Mouse (Mus musculus) neural tube, embryonic 15.5 days (tissue): ENCODE results near the gene Ankmy2. TPM values are rescaled to one million over a fixed set of nuclear protein-coding genes. Genes with fewer than 3 reads are reported as not detected.
A peak's percentile ranks its signal among the peaks of the same experiment; 100 is the strongest.

ENCODE experiments used
- ATAC-seq: fragments of 200-750 bp; cut with Nextera tagmentation; 2 replicates; pipeline ENCODE4 v1.8.0; 2017; ENCODE audit warnings: mild to moderate bottlenecking, moderate TSS enrichment, moderate library complexity; ENCODE audit not compliant: low FRiP score
- H3K27ac ChIP-seq: fragments of 300-500 bp; sonication (generic); replicated peaks from 2 replicates; pipeline ENCODE4 v1.5.1; 2015; ENCODE audit warnings: mild to moderate bottlenecking, inconsistent platforms
- H3K27me3 ChIP-seq: fragments of 300-500 bp; sonication (generic); replicated peaks from 2 replicates; pipeline ENCODE4 v1.6.1; 2015; ENCODE audit warnings: inconsistent platforms
- H3K36me3 ChIP-seq: fragments of 300-500 bp; sonication (generic); 2 replicates; pipeline ENCODE4 v1.6.1; 2015; ENCODE audit warnings: inconsistent platforms
- H3K4me1 ChIP-seq: fragments of 300-500 bp; sonication (generic); 2 replicates; pipeline ENCODE4 v1.6.1; 2015; ENCODE audit warnings: inconsistent platforms
- H3K4me2 ChIP-seq: fragments of 300-500 bp; sonication (generic); 2 replicates; pipeline ENCODE4 v1.6.1; 2015; ENCODE audit warnings: inconsistent platforms, mild to moderate bottlenecking, moderate library complexity
- H3K4me3 ChIP-seq: fragments of 300-500 bp; sonication (generic); replicated peaks from 2 replicates; pipeline ENCODE4 v1.5.1; 2015; ENCODE audit warnings: mild to moderate bottlenecking, inconsistent platforms
- H3K9ac ChIP-seq: fragments of 300-500 bp; sonication (generic); replicated peaks from 2 replicates; pipeline ENCODE4 v1.6.1; 2015; ENCODE audit warnings: mild to moderate bottlenecking, inconsistent platforms
- H3K9me3 ChIP-seq: fragments of 300-500 bp; sonication (generic); replicated peaks from 2 replicates; pipeline ENCODE4 v1.6.1; 2016; ENCODE audit warnings: inconsistent platforms
- WGBS: fragments of 180-500 bp; shearing (Covaris S2); methylation state at CpG from one replicate; pipeline ENCODE4 v1.1.7; 2015; ENCODE audit warnings: mixed read lengths; 5-methylcytosine and 5-hydroxymethylcytosine counted together
- polyA plus RNA-seq: library from polyadenylated mRNA; unstranded; fragments of >200 nt; fragmentation: Nextera tagmentation; extraction: Ambion mirVana; gene quantifications from 2 replicates; pipeline ENCODE4 v1.2.1, GENCODE M21; 2015

The Ankmy2 gene
- polyA plus RNA-seq, 1 experiment from 2014 or later = 80.3 TPM

DNA sequence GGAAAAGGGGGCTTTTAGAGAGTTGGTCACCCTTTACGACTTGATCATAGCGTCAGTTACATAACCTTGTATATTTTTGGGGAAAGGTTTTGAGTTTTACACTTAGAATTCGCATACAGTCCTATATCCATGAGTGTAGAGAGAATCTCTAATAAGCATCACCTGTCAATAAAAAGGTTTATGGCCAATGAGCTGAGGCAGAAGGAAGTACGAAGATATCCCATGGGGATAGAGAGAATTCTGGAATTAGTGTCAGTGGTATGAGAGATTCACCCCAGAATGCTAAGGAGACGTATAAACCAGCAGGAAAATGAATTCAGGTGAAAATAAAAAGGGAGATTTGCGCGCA is 50.9 kb downstream of the Ankmy2 start:
- Histone ChIP-seq H3K27ac (peak overlapping the region; percentile 64), H3K36me3 (no peaks in the 10 kb centered on the region), H3K9me3 (no peaks in the 10 kb centered on the region), H3K9ac (0 out of 2 replicates have a peak overlapping the region, but pooled peaks have one; percentile 14), H3K4me1 (peaks cover 12% of the 10 kb centered on the region), H3K27me3 (no peaks in the 10 kb centered on the region), H3K4me3 (no peak overlapping the region; the same call in 1 of the 2 replicates), H3K4me2 (peak overlapping the region; percentile 47)
- 43% methylated on average over 7 of the region's 7 CpGs for WGBS
- ATAC-seq = peak; percentile 56

DNA sequence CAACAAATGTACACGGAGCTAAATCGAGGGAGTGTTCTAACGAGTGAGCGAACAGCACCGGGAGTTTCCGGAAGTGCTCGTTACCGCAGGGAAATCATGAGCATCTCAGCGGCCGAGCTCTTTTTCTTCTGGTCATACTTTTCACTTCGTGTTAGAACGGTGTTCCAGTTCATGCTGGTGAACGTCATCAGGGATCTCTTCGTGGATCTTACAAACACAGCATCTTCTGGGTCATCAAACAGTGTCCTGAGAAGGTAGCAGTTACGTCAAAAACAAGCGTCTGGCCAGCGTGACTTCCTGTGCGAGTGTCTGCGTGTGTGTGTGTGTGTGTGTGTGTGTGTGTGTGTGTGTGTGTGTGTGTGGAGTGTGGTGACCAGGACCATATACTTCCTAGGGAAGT is 51.5 kb downstream of the Ankmy2 start:
- H3K27me3 ChIP-seq = no peaks in the 10 kb centered on the region
- no peak overlapping the region for H3K4me3 ChIP-seq
- peaks cover 12% of the 10 kb centered on the region for H3K4me1 ChIP-seq
- WGBS = 60% methylated on average over 19 of the region's 19 CpGs
- H3K9ac ChIP-seq = no peak overlapping the region
- no peak for ATAC-seq
- no peaks in the 10 kb centered on the region for H3K9me3 ChIP-seq
- H3K27ac ChIP-seq = no peak overlapping the region
- no peaks in the 10 kb centered on the region for H3K36me3 ChIP-seq
- H3K4me2 ChIP-seq = peak overlapping the region; percentile 47

DNA sequence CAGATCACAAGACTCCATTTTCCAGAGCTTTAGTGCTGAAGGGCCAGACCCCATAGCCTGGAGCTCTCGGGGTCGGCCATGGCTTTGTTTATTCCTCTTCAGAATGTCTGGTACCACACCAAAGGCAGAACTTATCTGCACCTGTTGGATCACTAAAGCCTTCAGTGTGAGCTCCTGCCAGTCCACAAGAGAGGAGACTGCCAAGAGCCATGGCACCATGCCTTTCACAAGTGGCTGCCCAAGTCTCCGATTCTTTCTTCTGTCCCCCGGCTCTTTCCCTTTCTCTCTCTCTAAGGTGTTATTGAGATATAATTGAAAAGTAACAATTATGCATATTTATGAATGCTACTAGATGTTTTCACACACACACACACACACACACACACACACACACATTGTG is 53.2 kb downstream of the Ankmy2 start:
- ATAC-seq = no peak
- peaks cover 12% of the 10 kb centered on the region for H3K4me1 ChIP-seq
- no peak overlapping the region for H3K4me2 ChIP-seq
- 85% methylated on average over 4 of the region's 4 CpGs for WGBS
- no peaks in the 10 kb centered on the region for H3K36me3 ChIP-seq
- no peaks in the 10 kb centered on the region for H3K9me3 ChIP-seq
- H3K27me3 ChIP-seq = no peaks in the 10 kb centered on the region
- no peak overlapping the region for H3K9ac ChIP-seq
- no peak overlapping the region for H3K27ac ChIP-seq
- no peak overlapping the region for H3K4me3 ChIP-seq

DNA sequence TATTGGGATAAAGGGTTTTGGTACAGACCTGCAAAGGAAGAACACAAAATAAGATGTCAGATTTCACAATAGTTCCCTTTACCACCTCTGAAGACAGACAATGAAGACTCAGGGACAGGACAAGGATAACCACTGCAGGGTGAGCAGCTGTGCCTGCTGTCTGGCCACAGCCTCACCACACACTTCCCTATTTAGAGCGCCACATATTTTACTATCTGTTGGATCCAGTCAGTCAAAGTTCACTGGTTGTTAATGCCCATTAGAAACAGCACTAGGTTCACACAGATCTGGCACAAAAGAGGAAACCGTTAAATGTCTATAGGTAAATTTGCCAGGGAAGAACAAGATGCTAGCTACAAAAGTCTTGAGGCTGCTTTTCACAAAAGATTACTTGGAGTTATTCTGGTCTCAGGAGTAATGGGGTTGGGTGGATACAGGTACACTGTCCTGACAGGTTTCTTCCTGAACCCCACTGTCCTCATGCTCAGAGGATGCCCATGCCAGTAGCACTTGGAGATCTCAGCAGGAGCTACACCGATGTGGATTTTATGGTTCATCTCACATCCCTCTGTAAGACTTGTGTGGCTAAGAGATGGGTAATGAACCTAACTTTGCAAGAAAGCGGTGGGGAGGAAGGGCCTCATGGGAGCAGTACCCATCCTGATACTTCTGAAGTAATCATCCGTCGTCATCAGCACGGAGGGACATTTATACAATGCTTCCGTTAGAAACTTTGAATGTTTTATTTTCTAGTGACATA is 57.7 kb downstream of the Ankmy2 start:
- H3K4me2 ChIP-seq = no peak overlapping the region
- H3K9me3 ChIP-seq = no peaks in the 10 kb centered on the region
- H3K4me1 ChIP-seq = no peaks in the 10 kb centered on the region
- no peak overlapping the region for H3K27ac ChIP-seq
- H3K36me3 ChIP-seq = no peaks in the 10 kb centered on the region
- WGBS = 39% methylated on average over 8 of the region's 8 CpGs
- no peak overlapping the region for H3K9ac ChIP-seq
- ATAC-seq = peak; percentile 57; the same call in 1 of the 2 replicates
- no peak overlapping the region for H3K4me3 ChIP-seq
- H3K27me3 ChIP-seq = no peaks in the 10 kb centered on the region

DNA sequence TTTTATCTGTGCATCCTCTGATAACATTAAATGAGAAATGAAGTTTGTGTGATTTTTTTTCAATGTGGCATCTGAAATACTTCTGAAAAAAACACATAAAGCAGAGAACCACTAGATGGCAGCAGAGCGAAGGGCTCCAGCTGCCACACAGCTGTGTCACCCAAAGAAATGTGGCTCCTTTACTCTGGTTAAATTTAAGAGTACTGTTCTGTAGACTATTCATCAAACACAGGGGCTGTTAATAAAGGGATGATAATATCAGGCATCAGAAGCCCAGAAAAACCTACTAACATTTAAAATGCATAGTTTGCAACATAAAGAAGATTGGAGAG is 58.2 kb downstream of the Ankmy2 start:
- peak; percentile 85; the same call in 1 of the 2 replicates for ATAC-seq
- Histone ChIP-seq H3K9me3 (no peaks in the 10 kb centered on the region), H3K27ac (no peak overlapping the region), H3K27me3 (no peaks in the 10 kb centered on the region), H3K9ac (no peak overlapping the region), H3K36me3 (no peaks in the 10 kb centered on the region), H3K4me1 (no peaks in the 10 kb centered on the region), H3K4me3 (no peak overlapping the region), H3K4me2 (no peak overlapping the region)
- 0% methylated on average over 1 of the region's 1 CpGs for WGBS

DNA sequence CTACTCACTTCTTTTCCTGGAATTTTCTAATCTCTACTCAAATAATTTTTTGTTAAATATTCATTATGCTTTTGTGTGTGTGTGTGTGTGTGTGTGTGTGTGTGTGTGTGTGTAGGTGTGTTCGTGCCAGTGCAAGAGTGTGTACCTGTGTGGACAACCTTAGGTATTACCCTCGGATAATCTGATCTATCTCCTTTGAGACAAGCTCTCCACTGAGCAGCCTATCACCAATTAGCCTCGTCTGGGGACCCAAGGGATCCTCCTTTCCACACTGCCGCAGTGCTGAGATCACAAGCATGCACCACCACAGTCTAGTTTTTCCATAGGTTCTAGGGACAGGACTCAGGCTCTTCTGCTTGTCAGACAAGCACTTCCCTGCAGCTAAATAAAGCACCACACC is 59.3 kb downstream of the Ankmy2 start:
- WGBS = 55% methylated on average over 4 of the region's 4 CpGs
- no peak overlapping the region for H3K9ac ChIP-seq
- no peaks in the 10 kb centered on the region for H3K9me3 ChIP-seq
- no peaks in the 10 kb centered on the region for H3K36me3 ChIP-seq
- no peak overlapping the region for H3K27ac ChIP-seq
- H3K4me2 ChIP-seq = no peak overlapping the region
- H3K4me3 ChIP-seq = no peak overlapping the region
- no peaks in the 10 kb centered on the region for H3K4me1 ChIP-seq
- no peak; the same call in 1 of the 2 replicates for ATAC-seq
- no peaks in the 10 kb centered on the region for H3K27me3 ChIP-seq

DNA sequence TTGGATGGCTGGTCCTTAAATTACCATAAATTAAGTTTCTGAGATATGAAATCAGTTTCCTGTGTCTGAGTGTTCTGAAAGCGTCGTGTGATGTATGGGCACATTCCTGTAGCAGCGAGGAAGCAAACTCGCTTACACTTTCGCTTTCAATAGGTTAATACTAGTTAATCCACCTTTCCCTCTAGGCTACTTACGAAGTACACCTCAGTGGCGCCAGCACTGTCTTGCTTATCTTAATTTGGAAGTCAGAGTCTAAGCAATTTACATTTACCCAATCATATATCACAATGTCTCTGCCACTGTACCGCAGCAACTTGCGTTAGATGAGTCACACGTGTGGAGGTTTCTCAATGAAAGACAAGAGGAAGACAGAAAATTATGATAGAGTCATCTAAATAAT is 60.0 kb downstream of the Ankmy2 start:
- Histone ChIP-seq H3K9me3 (no peaks in the 10 kb centered on the region), H3K4me2 (no peak overlapping the region), H3K27me3 (no peaks in the 10 kb centered on the region), H3K36me3 (no peaks in the 10 kb centered on the region), H3K27ac (no peak overlapping the region), H3K4me3 (no peak overlapping the region), H3K9ac (no peak overlapping the region), H3K4me1 (no peaks in the 10 kb centered on the region)
- ATAC-seq = no peak
- WGBS = 84% methylated on average over 10 of the region's 10 CpGs

DNA sequence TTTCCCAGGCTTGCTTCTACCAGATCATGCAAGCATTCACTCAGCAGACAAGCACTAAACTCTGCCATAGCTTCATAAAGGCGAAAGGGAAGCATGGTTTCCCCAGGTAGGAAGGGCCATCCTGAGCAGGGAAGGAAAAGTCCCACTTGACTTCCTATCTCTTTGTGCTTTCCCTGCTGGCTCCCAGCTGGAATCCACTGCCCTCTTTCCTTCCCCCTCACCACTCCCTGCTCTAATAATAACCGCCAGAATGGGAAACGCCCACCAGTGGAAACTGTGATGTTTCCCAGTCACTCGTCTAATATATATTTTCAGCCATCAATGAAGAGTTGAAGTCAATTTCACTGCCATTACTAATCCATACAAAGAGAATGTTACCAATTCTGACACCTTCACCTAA is 67.5 kb downstream of the Ankmy2 start:
- no peaks in the 10 kb centered on the region for H3K4me1 ChIP-seq
- H3K9ac ChIP-seq = no peak overlapping the region
- no peak overlapping the region for H3K27ac ChIP-seq
- no peak for ATAC-seq
- no peak overlapping the region for H3K4me2 ChIP-seq
- H3K9me3 ChIP-seq = no peaks in the 10 kb centered on the region
- no peaks in the 10 kb centered on the region for H3K27me3 ChIP-seq
- WGBS = 70% methylated on average over 4 of the region's 4 CpGs
- no peak overlapping the region for H3K4me3 ChIP-seq
- no peaks in the 10 kb centered on the region for H3K36me3 ChIP-seq

DNA sequence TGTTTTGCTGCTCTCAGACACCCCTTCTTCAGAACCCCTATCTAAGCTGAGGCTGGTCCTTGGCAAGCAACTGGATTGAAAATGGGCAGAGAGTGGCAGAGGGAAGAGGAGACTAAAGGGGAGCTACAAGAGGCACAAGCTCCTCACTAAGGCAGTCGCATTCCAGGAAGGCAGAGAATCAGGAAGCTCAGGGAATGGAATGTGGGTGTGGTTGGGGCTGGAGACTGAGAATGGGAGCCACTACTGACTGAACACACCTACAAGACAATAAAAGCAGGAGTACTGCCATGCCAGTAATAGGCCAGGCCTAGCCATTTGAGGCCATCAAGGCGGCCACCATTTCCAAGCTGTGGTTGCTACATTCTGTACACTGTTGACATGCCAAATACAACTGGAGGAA is 74.5 kb downstream of the Ankmy2 start:
- H3K4me1 ChIP-seq = no peaks in the 10 kb centered on the region
- no peak overlapping the region for H3K27ac ChIP-seq
- H3K36me3 ChIP-seq = no peaks in the 10 kb centered on the region
- no peaks in the 10 kb centered on the region for H3K27me3 ChIP-seq
- ATAC-seq = no peak
- no peak overlapping the region for H3K4me3 ChIP-seq
- WGBS = 93% methylated on average over 2 of the region's 2 CpGs
- no peak overlapping the region for H3K4me2 ChIP-seq
- H3K9ac ChIP-seq = no peak overlapping the region
- no peaks in the 10 kb centered on the region for H3K9me3 ChIP-seq

DNA sequence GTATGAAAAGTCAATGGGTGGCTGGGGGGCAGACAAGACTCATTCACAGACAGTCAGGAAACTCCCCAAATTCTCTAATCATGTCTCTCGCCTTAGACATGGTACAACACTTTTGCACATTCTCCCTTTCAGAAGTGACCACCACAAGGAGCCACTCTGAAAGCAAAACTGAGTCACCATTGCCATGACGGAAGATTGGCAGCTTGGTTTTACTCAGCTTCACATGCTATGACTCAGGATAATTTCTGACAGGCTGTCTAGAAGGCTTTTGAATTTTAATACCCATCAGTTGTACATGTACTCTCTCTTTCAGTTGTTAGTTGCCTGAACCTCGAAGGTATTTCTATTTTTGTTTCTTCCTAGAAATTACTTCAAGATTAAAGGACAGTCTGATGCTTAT is 84.3 kb downstream of the Ankmy2 start:
- no peak for ATAC-seq
- H3K4me1 ChIP-seq = no peaks in the 10 kb centered on the region
- H3K27ac ChIP-seq = no peak overlapping the region
- H3K4me3 ChIP-seq = no peak overlapping the region
- no peak overlapping the region for H3K9ac ChIP-seq
- H3K27me3 ChIP-seq = no peaks in the 10 kb centered on the region
- no peak overlapping the region for H3K4me2 ChIP-seq
- H3K9me3 ChIP-seq = no peaks in the 10 kb centered on the region
- no peaks in the 10 kb centered on the region for H3K36me3 ChIP-seq
- WGBS = 89% methylated on average over 3 of the region's 3 CpGs
